Mouse (Mus musculus): Measurements from ENCODE around the gene Castor1. TPM values are rescaled to one million over a fixed set of nuclear protein-coding genes. Genes with fewer than 3 reads are reported as not detected.
A peak's percentile ranks its signal among the peaks of the same experiment; 100 is the strongest.

Castor1 gene
- total and polyA plus RNA-seq, 2 experiments from 2014 or later, result 4.9 to 9.7 TPM

- no peaks in the 10 kb centered on the region for H3K27me3 ChIP-seq (ENCODE audit: insufficient read depth, low read length)
- no peak for TF ChIP-seq CTCF (IDR thresholded peaks at IDR 0.05)
- DNase-seq (ENCODE audit: low spot score) (no peak), ATAC-seq (ENCODE audit: low FRiP score) (no peak)
- peaks cover 25% of the 10 kb centered on the region for H3K36me3 ChIP-seq (ENCODE audit: insufficient read depth, low read length)
- no peaks in the 10 kb centered on the region for H3K4me1 ChIP-seq (ENCODE audit: insufficient read depth, low read length)
- 91% methylated on average over 5 of the region's 5 CpGs for WGBS
- no peak overlapping the region for H3K9ac ChIP-seq (replicated peaks; ENCODE audit: low read length, poor library complexity, severe bottlenecking)
- H3K4me2 ChIP-seq (ENCODE audit: low read depth, low read length, poor library complexity, severe bottlenecking), result no peak overlapping the region
- no peaks in the 10 kb centered on the region for H3K9me3 ChIP-seq (ENCODE audit: low read length)
- H3K4me3 ChIP-seq (ENCODE audit: low read depth, low read length), result no peak overlapping the region
- H3K27ac ChIP-seq (ENCODE audit: low read depth, low read length), result no peak overlapping the region
Measured at GRCm38 (mm10) chr11:4205097-4205655, 12.8 kb upstream of the Castor1 start.

GRCm38 (mm10) chr11:4205951-4206350 is 12.1 kb upstream of the Castor1 start:
- Histone ChIP-seq H3K4me2 (ENCODE audit: low read depth, low read length, poor library complexity, severe bottlenecking) (no peak overlapping the region), H3K9ac (replicated peaks; ENCODE audit: low read length, poor library complexity, severe bottlenecking) (no peak overlapping the region), H3K27me3 (ENCODE audit: insufficient read depth, low read length) (no peaks in the 10 kb centered on the region), H3K4me1 (ENCODE audit: insufficient read depth, low read length) (no peaks in the 10 kb centered on the region), H3K27ac (ENCODE audit: low read depth, low read length) (no peak overlapping the region), H3K9me3 (ENCODE audit: low read length) (no peaks in the 10 kb centered on the region), H3K4me3 (ENCODE audit: low read depth, low read length) (no peak overlapping the region), H3K36me3 (ENCODE audit: insufficient read depth, low read length) (peaks cover 33% of the 10 kb centered on the region)
- WGBS, result 92% methylated on average over 7 of the region's 7 CpGs
- no peak for ATAC-seq (ENCODE audit: low FRiP score)
- no peak for DNase-seq (ENCODE audit: low spot score)
- TF ChIP-seq CTCF (IDR thresholded peaks at IDR 0.05), result no peak

GRCm38 (mm10) chr11:4206563-4206962 is 11.5 kb upstream of the Castor1 start:
- 78% methylated on average over 6 of the region's 6 CpGs for WGBS
- no peak for ATAC-seq (ENCODE audit: low FRiP score)

DNA sequence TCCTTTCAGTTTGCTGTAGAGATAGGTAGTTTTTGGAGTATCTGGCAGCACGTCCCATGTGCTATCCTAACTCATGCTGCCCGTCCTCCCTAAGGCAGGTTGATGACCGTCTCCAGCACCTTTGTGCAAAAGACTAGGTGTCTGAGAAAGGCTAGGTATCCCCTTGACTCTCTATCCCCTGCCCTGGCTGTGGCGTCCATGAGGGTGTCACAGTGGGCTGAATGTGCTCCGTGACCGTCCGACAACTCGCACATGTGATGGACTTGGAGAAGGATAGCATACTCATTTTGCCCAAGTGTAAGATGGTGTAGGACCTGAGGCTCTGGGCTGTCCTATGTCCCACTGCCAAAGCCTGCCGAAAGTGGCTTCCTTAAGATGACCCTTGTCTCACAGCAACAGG is 10.4 kb upstream of the Castor1 start:
- WGBS, result 94% methylated on average over 9 of the region's 9 CpGs
- no peak overlapping the region for H3K27ac ChIP-seq (ENCODE audit: low read depth, low read length)
- TF ChIP-seq CTCF (IDR thresholded peaks at IDR 0.05), result no peak

More at GRCm38 (mm10) chr11:4206563-4206962, 11.5 kb upstream of the Castor1 start:
- no peak overlapping the region for H3K4me3 ChIP-seq (ENCODE audit: low read depth, low read length)
- no peak for TF ChIP-seq CTCF (IDR thresholded peaks at IDR 0.05)
- H3K36me3 ChIP-seq (ENCODE audit: insufficient read depth, low read length), result peaks cover 37% of the 10 kb centered on the region
- no peak overlapping the region for H3K4me2 ChIP-seq (ENCODE audit: low read depth, low read length, poor library complexity, severe bottlenecking)
- DNase-seq (ENCODE audit: low spot score), result no peak
- H3K9ac ChIP-seq (replicated peaks; ENCODE audit: low read length, poor library complexity, severe bottlenecking), result no peak overlapping the region
- no peaks in the 10 kb centered on the region for H3K27me3 ChIP-seq (ENCODE audit: insufficient read depth, low read length)
- no peak overlapping the region for H3K27ac ChIP-seq (ENCODE audit: low read depth, low read length)
- no peaks in the 10 kb centered on the region for H3K4me1 ChIP-seq (ENCODE audit: insufficient read depth, low read length)
- H3K9me3 ChIP-seq (ENCODE audit: low read length), result no peaks in the 10 kb centered on the region

DNA sequence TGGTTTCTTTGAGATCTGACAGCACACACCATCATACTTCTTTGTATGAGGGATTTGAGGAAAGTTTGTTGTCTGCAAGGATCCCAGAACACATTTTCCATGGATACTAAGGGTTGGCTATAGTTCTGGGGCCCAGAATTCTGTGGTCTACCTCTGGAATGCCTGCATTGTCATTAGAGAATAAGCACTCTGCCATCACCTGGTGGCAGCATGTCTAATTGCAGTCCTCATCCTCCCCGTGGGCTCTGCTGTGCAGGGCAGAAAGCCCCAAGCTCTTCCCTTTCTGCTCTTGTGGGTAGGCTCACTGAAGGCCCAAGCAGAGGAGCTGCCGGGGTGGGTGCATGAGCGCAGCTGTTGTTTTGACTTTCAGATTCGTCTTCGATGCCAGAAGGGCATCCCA is 8.5 kb upstream of the Castor1 start:
- Histone ChIP-seq H3K27ac (ENCODE audit: low read depth, low read length) (no peak overlapping the region), H3K36me3 (ENCODE audit: insufficient read depth, low read length) (peaks cover 67% of the 10 kb centered on the region), H3K4me2 (ENCODE audit: low read depth, low read length, poor library complexity, severe bottlenecking) (no peak overlapping the region), H3K9ac (replicated peaks; ENCODE audit: low read length, poor library complexity, severe bottlenecking) (no peak overlapping the region), H3K4me3 (ENCODE audit: low read depth, low read length) (no peak overlapping the region), H3K27me3 (ENCODE audit: insufficient read depth, low read length) (no peaks in the 10 kb centered on the region), H3K9me3 (ENCODE audit: low read length) (no peaks in the 10 kb centered on the region), H3K4me1 (ENCODE audit: insufficient read depth, low read length) (no peaks in the 10 kb centered on the region)
- ATAC-seq (ENCODE audit: low FRiP score) (no peak), DNase-seq (ENCODE audit: low spot score) (no peak)
- WGBS, result 83% methylated on average over 5 of the region's 5 CpGs
- TF ChIP-seq CTCF (IDR thresholded peaks at IDR 0.05), result peak; percentile 45

More for the DNA sequence above, 10.4 kb upstream of the Castor1 start:
- DNase-seq (ENCODE audit: low spot score) (no peak), ATAC-seq (ENCODE audit: low FRiP score) (no peak)
- Histone ChIP-seq H3K27me3 (ENCODE audit: insufficient read depth, low read length) (no peaks in the 10 kb centered on the region), H3K9ac (replicated peaks; ENCODE audit: low read length, poor library complexity, severe bottlenecking) (no peak overlapping the region), H3K9me3 (ENCODE audit: low read length) (no peaks in the 10 kb centered on the region), H3K4me2 (ENCODE audit: low read depth, low read length, poor library complexity, severe bottlenecking) (no peak overlapping the region), H3K4me1 (ENCODE audit: insufficient read depth, low read length) (no peaks in the 10 kb centered on the region), H3K36me3 (ENCODE audit: insufficient read depth, low read length) (peaks cover 48% of the 10 kb centered on the region), H3K4me3 (ENCODE audit: low read depth, low read length) (no peak overlapping the region)

DNA sequence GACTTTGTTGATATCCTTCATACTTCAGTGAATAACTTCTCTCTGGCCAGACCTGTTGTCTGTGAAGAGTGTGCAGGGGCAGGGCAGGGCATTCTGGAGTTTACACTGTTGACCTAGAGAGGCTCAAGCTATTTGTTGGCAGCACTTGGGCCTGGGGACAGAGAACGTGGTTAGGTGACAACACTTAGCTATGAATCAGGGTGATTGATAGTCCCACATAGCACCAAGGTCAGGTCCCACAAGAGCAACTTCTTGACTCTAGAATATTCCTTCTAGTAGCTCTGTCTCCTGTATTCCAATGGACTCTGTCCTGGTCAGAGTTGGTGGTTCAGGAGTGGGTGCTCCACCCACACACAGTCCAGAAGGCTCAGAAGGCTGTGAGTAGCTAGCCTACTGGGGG is 7.2 kb upstream of the Castor1 start:
- ATAC-seq (ENCODE audit: low FRiP score) (no peak), DNase-seq (ENCODE audit: low spot score) (no peak)
- Histone ChIP-seq H3K4me1 (ENCODE audit: insufficient read depth, low read length) (no peaks in the 10 kb centered on the region), H3K9me3 (ENCODE audit: low read length) (no peaks in the 10 kb centered on the region), H3K4me3 (ENCODE audit: low read depth, low read length) (no peak overlapping the region), H3K36me3 (ENCODE audit: insufficient read depth, low read length) (peaks cover 75% of the 10 kb centered on the region), H3K27ac (ENCODE audit: low read depth, low read length) (no peak overlapping the region), H3K27me3 (ENCODE audit: insufficient read depth, low read length) (no peaks in the 10 kb centered on the region), H3K4me2 (ENCODE audit: low read depth, low read length, poor library complexity, severe bottlenecking) (no peak overlapping the region), H3K9ac (replicated peaks; ENCODE audit: low read length, poor library complexity, severe bottlenecking) (no peak overlapping the region)
- TF ChIP-seq CTCF (IDR thresholded peaks at IDR 0.05), result no peak
- 96% methylated on average over 1 of the region's 1 CpGs for WGBS

All from midbrain, postnatal 0 days (tissue).